Comparison of ENCODE assay signal across 12 mouse cellular contexts in the genomic region with DNA sequence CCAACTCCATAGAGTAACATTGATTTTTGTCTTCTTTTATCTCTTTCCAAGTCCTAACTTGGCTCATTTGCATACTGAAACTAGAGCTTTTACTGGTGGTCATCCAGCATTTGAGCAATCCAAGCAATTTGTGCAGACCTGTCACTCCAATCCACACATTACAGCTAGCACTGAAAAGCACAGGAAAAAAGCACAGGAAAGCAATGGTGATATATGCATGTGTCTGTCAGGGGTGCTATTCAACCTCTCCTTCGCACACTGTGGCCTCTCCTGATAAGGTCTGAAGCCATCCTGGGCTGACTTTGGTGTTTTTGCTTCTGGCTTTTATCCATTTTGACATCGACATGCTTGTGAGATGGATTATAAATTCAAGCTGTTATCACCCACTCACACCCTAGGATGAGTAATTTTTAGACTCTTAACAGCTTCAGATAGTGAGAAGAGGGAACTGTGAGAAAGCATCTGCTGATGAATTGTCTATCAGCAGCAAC.
A peak's percentile ranks its signal among the peaks of the same experiment; 100 is the strongest.
DNase-seq lines count a peak whose midpoint lies in the region; ATAC-seq and TF ChIP-seq lines count a peak whose summit lies in the region.
"Had no signal": no experiment of that assay in that cellular context is flagged by ENCODE, and none has a peak within 500 bp of the region (broad histone marks: within the 10 kb centered on the region; RNA-seq: fewer than 3 reads in every experiment).

No protein-coding gene starts in this region.

- TF ChIP-seq CTCF in intestine, postnatal 0 days (IDR thresholded peaks at IDR 0.05; ENCODE audit: low read depth), result no peak
- no peak for TF ChIP-seq CTCF in midbrain, postnatal 0 days (IDR thresholded peaks at IDR 0.05)

- H3K4me1 ChIP-seq in intestine, embryonic 14.5 days (replicated peaks; ENCODE audit: control insufficient read depth, insufficient read depth, low read length), result peaks cover 8% of the 10 kb centered on the region; the same call in 1 of the 2 replicates
- no peaks in the 10 kb centered on the region for H3K4me1 ChIP-seq in intestine, postnatal 0 days (replicated peaks; ENCODE audit: control insufficient read depth, insufficient read depth, low read length)
- H3K4me1 ChIP-seq in midbrain, postnatal 0 days (ENCODE audit: insufficient read depth, low read length), result no peaks in the 10 kb centered on the region
- H3K4me1 ChIP-seq in midbrain, embryonic 10.5 days, result no peaks in the 10 kb centered on the region
- H3K4me1 ChIP-seq: neural tube, embryonic 12.5 days had no signal

- H3K27me3 ChIP-seq in intestine, embryonic 14.5 days (replicated peaks; ENCODE audit: control insufficient read depth, insufficient read depth, low read length), result no peaks in the 10 kb centered on the region
- H3K27me3 ChIP-seq in intestine, postnatal 0 days (replicated peaks; ENCODE audit: control insufficient read depth, insufficient read depth, low read length), result no peaks in the 10 kb centered on the region
- no peaks in the 10 kb centered on the region for H3K27me3 ChIP-seq in midbrain, postnatal 0 days (ENCODE audit: insufficient read depth, low read length)
- H3K27me3 ChIP-seq in midbrain, embryonic 10.5 days (ENCODE audit: low read depth, poor library complexity, severe bottlenecking), result no peaks in the 10 kb centered on the region
- H3K27me3 ChIP-seq: neural tube, embryonic 12.5 days had no signal

- WGBS in intestine, embryonic 14.5 days, result 29% methylated on average over 2 of the region's 2 CpGs
- 37% methylated on average over 2 of the region's 2 CpGs for WGBS in intestine, postnatal 0 days
- WGBS in midbrain, postnatal 0 days, result 57% methylated on average over 2 of the region's 2 CpGs
- WGBS in midbrain, embryonic 10.5 days, result 91% methylated on average over 2 of the region's 2 CpGs

- no peaks in the 10 kb centered on the region for H3K9me3 ChIP-seq in intestine, embryonic 14.5 days (ENCODE audit: control insufficient read depth, low read length)
- no peaks in the 10 kb centered on the region for H3K9me3 ChIP-seq in intestine, postnatal 0 days (ENCODE audit: control insufficient read depth)
- no peaks in the 10 kb centered on the region for H3K9me3 ChIP-seq in midbrain, postnatal 0 days (ENCODE audit: low read length)
- H3K9me3 ChIP-seq in midbrain, embryonic 10.5 days (replicated peaks), result no peaks in the 10 kb centered on the region
- H3K9me3 ChIP-seq: neural tube, embryonic 12.5 days had no signal

- no peak overlapping the region for H3K4me2 ChIP-seq in intestine, embryonic 14.5 days (ENCODE audit: low read length)
- H3K4me2 ChIP-seq in intestine, postnatal 0 days (replicated peaks; ENCODE audit: low read depth), result no peak overlapping the region
- no peak overlapping the region for H3K4me2 ChIP-seq in midbrain, postnatal 0 days (ENCODE audit: low read depth, low read length, poor library complexity, severe bottlenecking)
- H3K4me2 ChIP-seq: neural tube, embryonic 12.5 days had no signal

- no peak overlapping the region for H3K4me3 ChIP-seq in intestine, embryonic 14.5 days (ENCODE audit: low read depth, low read length)
- H3K4me3 ChIP-seq in intestine, postnatal 0 days (ENCODE audit: low read depth, low read length), result no peak overlapping the region
- H3K4me3 ChIP-seq in midbrain, postnatal 0 days (ENCODE audit: low read depth, low read length), result no peak overlapping the region
- H3K4me3 ChIP-seq in midbrain, embryonic 10.5 days, result no peak overlapping the region
- H3K4me3 ChIP-seq: neural tube, embryonic 12.5 days had no signal

- no peak overlapping the region; the same call in 1 of the 2 replicates for H3K27ac ChIP-seq in intestine, embryonic 14.5 days (ENCODE audit: low read depth)
- H3K27ac ChIP-seq in intestine, postnatal 0 days (ENCODE audit: low read depth, low read length), result no peak overlapping the region
- H3K27ac ChIP-seq in midbrain, postnatal 0 days (ENCODE audit: low read depth, low read length), result no peak overlapping the region
- H3K27ac ChIP-seq in midbrain, embryonic 10.5 days (replicated peaks), result no peak overlapping the region
- H3K27ac ChIP-seq: macrophage; neural tube, embryonic 12.5 days had no signal

- no peaks in the 10 kb centered on the region for H3K36me3 ChIP-seq in intestine, embryonic 14.5 days (ENCODE audit: control insufficient read depth, insufficient read depth, low read length)
- H3K36me3 ChIP-seq in intestine, postnatal 0 days (ENCODE audit: control insufficient read depth, insufficient read depth), result no peaks in the 10 kb centered on the region
- H3K36me3 ChIP-seq in midbrain, postnatal 0 days (ENCODE audit: insufficient read depth, low read length), result no peaks in the 10 kb centered on the region
- H3K36me3 ChIP-seq in midbrain, embryonic 10.5 days, result no peaks in the 10 kb centered on the region
- H3K36me3 ChIP-seq: neural tube, embryonic 12.5 days had no signal

- no peak overlapping the region for H3K9ac ChIP-seq in intestine, embryonic 14.5 days (ENCODE audit: low read length)
- H3K9ac ChIP-seq in intestine, postnatal 0 days (ENCODE audit: low read depth, low read length), result no peak overlapping the region
- H3K9ac ChIP-seq in midbrain, postnatal 0 days (replicated peaks; ENCODE audit: low read length, poor library complexity, severe bottlenecking), result no peak overlapping the region
- H3K9ac ChIP-seq: neural tube, embryonic 12.5 days had no signal

- peak; percentile 7 for DNase-seq in embryo, embryonic 10 days (ENCODE audit: low spot score)
- no peak for DNase-seq in embryo, embryonic 10.5 days (ENCODE audit: low spot score)
- no peak for DNase-seq in intestine, embryonic 14.5 days (ENCODE audit: low spot score)
- DNase-seq in midbrain, postnatal 0 days (ENCODE audit: low spot score), result peak; percentile 2
- no peak for DNase-seq in midbrain, embryonic 10.5 days (ENCODE audit: low spot score)
- DNase-seq in telencephalon, adult 2 months (ENCODE audit: low read depth, low spot score), result peak; percentile 71
- DNase-seq in spleen, adult 18-20 months, result no peak
- DNase-seq: adrenal gland, postnatal 25 days; kidney, adult 2 months had no signal

- ATAC-seq in intestine, embryonic 14.5 days (replicated peaks; ENCODE audit: low FRiP score, low TSS enrichment, low read depth), result peak; percentile 50
- no peak for ATAC-seq in intestine, postnatal 0 days
- ATAC-seq in midbrain, postnatal 0 days (ENCODE audit: low FRiP score), result no peak

Comparison
In these comparisons a context has a peak if more than half of its experiments do, and no peak if none do; other contexts are left out.
1. DNase-seq: peak in embryo, embryonic 10 days (single experiment), midbrain, postnatal 0 days (single experiment) and telencephalon, adult 2 months (single experiment); none in embryo, embryonic 10.5 days (single experiment), intestine, embryonic 14.5 days (single experiment), midbrain, embryonic 10.5 days (single experiment) and spleen, adult 18-20 months (0 of 2).